Mouse (Mus musculus): Measurements from ENCODE around the gene Kcnc3. TPM values are rescaled to one million over a fixed set of nuclear protein-coding genes. Genes with fewer than 3 reads are reported as not detected.

Gene Kcnc3
- total and polyA plus RNA-seq, 2 experiments = 0.37 to 4.6 TPM

- 78% methylated on average over 10 of the region's 10 CpGs for WGBS
- Histone ChIP-seq H3K4me1 (ENCODE audit: control insufficient read depth, insufficient read depth, low read length) (no peaks in the 10 kb centered on the region), H3K9ac (ENCODE audit: low read depth, low read length) (no peak overlapping the region), H3K27ac (replicated peaks; ENCODE audit: insufficient read depth, low read depth, low read length) (no peak overlapping the region), H3K79me2 (ENCODE audit: control insufficient read depth, insufficient read depth, low read length) (no peaks in the 10 kb centered on the region), H3K4me3 (ENCODE audit: insufficient read depth, low read depth, low read length) (no peak overlapping the region), H3K36me3 (ENCODE audit: control insufficient read depth, insufficient read depth, low read length) (no peaks in the 10 kb centered on the region), H3K27me3 (ENCODE audit: control insufficient read depth, insufficient read depth, low read length) (no peaks in the 10 kb centered on the region; the same call in 1 of the 2 replicates)
- TF ChIP-seq CTCF (IDR thresholded peaks at IDR 0.05; ENCODE audit: low read depth, low read length) (no peak), POLR2A (IDR thresholded peaks at IDR 0.05; ENCODE audit: extremely low read depth, insufficient read depth, low read length) (no peak)
- DNase-seq (ENCODE audit: extremely low read depth, low read depth, low spot score) = no peak
Observed at GRCm38 (mm10) chr7:44600691-44601262, 10.3 kb downstream of the Kcnc3 start.

- no peak overlapping the region for H3K9ac ChIP-seq (ENCODE audit: low read depth, low read length)
- no peaks in the 10 kb centered on the region; the same call in 1 of the 2 replicates for H3K27me3 ChIP-seq (ENCODE audit: control insufficient read depth, insufficient read depth, low read length)
- DNase-seq (ENCODE audit: extremely low read depth, low read depth, low spot score) = no peak
- H3K4me3 ChIP-seq (ENCODE audit: insufficient read depth, low read depth, low read length) = no peak overlapping the region
- no peak for TF ChIP-seq CTCF (IDR thresholded peaks at IDR 0.05; ENCODE audit: low read depth, low read length)
- no peak for TF ChIP-seq POLR2A (IDR thresholded peaks at IDR 0.05; ENCODE audit: extremely low read depth, insufficient read depth, low read length)
- no peaks in the 10 kb centered on the region for H3K4me1 ChIP-seq (ENCODE audit: control insufficient read depth, insufficient read depth, low read length)
- 46% methylated on average over 19 of the region's 19 CpGs for WGBS
- no peaks in the 10 kb centered on the region for H3K36me3 ChIP-seq (ENCODE audit: control insufficient read depth, insufficient read depth, low read length)
- H3K27ac ChIP-seq (replicated peaks; ENCODE audit: insufficient read depth, low read depth, low read length) = no peak overlapping the region
- no peaks in the 10 kb centered on the region for H3K79me2 ChIP-seq (ENCODE audit: control insufficient read depth, insufficient read depth, low read length)
Observed at GRCm38 (mm10) chr7:44601646-44602045, 11.2 kb downstream of the Kcnc3 start.

GRCm38 (mm10) chr7:44602443-44602842, 12.0 kb downstream of the Kcnc3 start:
- TF ChIP-seq POLR2A (IDR thresholded peaks at IDR 0.05; ENCODE audit: extremely low read depth, insufficient read depth, low read length) = no peak
- no peak for TF ChIP-seq CTCF (IDR thresholded peaks at IDR 0.05; ENCODE audit: low read depth, low read length)
- no peak overlapping the region for H3K9ac ChIP-seq (ENCODE audit: low read depth, low read length)
- no peak overlapping the region for H3K27ac ChIP-seq (replicated peaks; ENCODE audit: insufficient read depth, low read depth, low read length)
- no peaks in the 10 kb centered on the region for H3K4me1 ChIP-seq (ENCODE audit: control insufficient read depth, insufficient read depth, low read length)
- no peaks in the 10 kb centered on the region for H3K36me3 ChIP-seq (ENCODE audit: control insufficient read depth, insufficient read depth, low read length)
- no peaks in the 10 kb centered on the region; the same call in 1 of the 2 replicates for H3K27me3 ChIP-seq (ENCODE audit: control insufficient read depth, insufficient read depth, low read length)
- H3K79me2 ChIP-seq (ENCODE audit: control insufficient read depth, insufficient read depth, low read length) = no peaks in the 10 kb centered on the region
- no peak for DNase-seq (ENCODE audit: extremely low read depth, low read depth, low spot score)
- WGBS = 40% methylated on average over 11 of the region's 11 CpGs
- H3K4me3 ChIP-seq (ENCODE audit: insufficient read depth, low read depth, low read length) = no peak overlapping the region

- no peaks in the 10 kb centered on the region for H3K4me1 ChIP-seq (ENCODE audit: control insufficient read depth, insufficient read depth, low read length)
- no peaks in the 10 kb centered on the region for H3K36me3 ChIP-seq (ENCODE audit: control insufficient read depth, insufficient read depth, low read length)
- TF ChIP-seq POLR2A (IDR thresholded peaks at IDR 0.05; ENCODE audit: extremely low read depth, insufficient read depth, low read length) = no peak
- H3K9ac ChIP-seq (ENCODE audit: low read depth, low read length) = no peak overlapping the region
- H3K27ac ChIP-seq (replicated peaks; ENCODE audit: insufficient read depth, low read depth, low read length) = no peak overlapping the region
- WGBS = 7% methylated on average over 20 of the region's 20 CpGs
- H3K4me3 ChIP-seq (ENCODE audit: insufficient read depth, low read depth, low read length) = no peak overlapping the region
- no peaks in the 10 kb centered on the region; the same call in 1 of the 2 replicates for H3K27me3 ChIP-seq (ENCODE audit: control insufficient read depth, insufficient read depth, low read length)
- no peak for DNase-seq (ENCODE audit: extremely low read depth, low read depth, low spot score)
- no peaks in the 10 kb centered on the region for H3K79me2 ChIP-seq (ENCODE audit: control insufficient read depth, insufficient read depth, low read length)
Observed at GRCm38 (mm10) chr7:44603186-44603855, 12.9 kb downstream of the Kcnc3 start.

GRCm38 (mm10) chr7:44604139-44604606, 13.7 kb downstream of the Kcnc3 start:
- Histone ChIP-seq H3K27me3 (ENCODE audit: control insufficient read depth, insufficient read depth, low read length) (no peaks in the 10 kb centered on the region; the same call in 1 of the 2 replicates), H3K36me3 (ENCODE audit: control insufficient read depth, insufficient read depth, low read length) (no peaks in the 10 kb centered on the region), H3K79me2 (ENCODE audit: control insufficient read depth, insufficient read depth, low read length) (no peaks in the 10 kb centered on the region), H3K27ac (replicated peaks; ENCODE audit: insufficient read depth, low read depth, low read length) (no peak overlapping the region), H3K4me1 (ENCODE audit: control insufficient read depth, insufficient read depth, low read length) (no peaks in the 10 kb centered on the region), H3K9ac (ENCODE audit: low read depth, low read length) (no peak overlapping the region), H3K4me3 (ENCODE audit: insufficient read depth, low read depth, low read length) (peak overlapping the region; percentile 47)
- peak; percentile 24; the same call in 1 of the 2 replicates for TF ChIP-seq CTCF (IDR thresholded peaks at IDR 0.05; ENCODE audit: low read depth, low read length)
- no peak for TF ChIP-seq POLR2A (IDR thresholded peaks at IDR 0.05; ENCODE audit: extremely low read depth, insufficient read depth, low read length)
- 3% methylated on average over 25 of the region's 25 CpGs for WGBS
- no peak for DNase-seq (ENCODE audit: extremely low read depth, low read depth, low spot score)

GRCm38 (mm10) chr7:44604619-44605018, 14.2 kb downstream of the Kcnc3 start:
- H3K36me3 ChIP-seq (ENCODE audit: control insufficient read depth, insufficient read depth, low read length) = no peaks in the 10 kb centered on the region
- 23% methylated on average over 8 of the region's 8 CpGs for WGBS
- H3K27me3 ChIP-seq (ENCODE audit: control insufficient read depth, insufficient read depth, low read length) = no peaks in the 10 kb centered on the region; the same call in 1 of the 2 replicates
- no peaks in the 10 kb centered on the region for H3K79me2 ChIP-seq (ENCODE audit: control insufficient read depth, insufficient read depth, low read length)
- DNase-seq (ENCODE audit: extremely low read depth, low read depth, low spot score) = no peak
- H3K4me3 ChIP-seq (ENCODE audit: insufficient read depth, low read depth, low read length) = peak overlapping the region; percentile 47; the same call in 1 of the 2 replicates
- no peak overlapping the region for H3K27ac ChIP-seq (replicated peaks; ENCODE audit: insufficient read depth, low read depth, low read length)
- H3K9ac ChIP-seq (ENCODE audit: low read depth, low read length) = no peak overlapping the region
- H3K4me1 ChIP-seq (ENCODE audit: control insufficient read depth, insufficient read depth, low read length) = no peaks in the 10 kb centered on the region
- no peak for TF ChIP-seq CTCF (IDR thresholded peaks at IDR 0.05; ENCODE audit: low read depth, low read length)
- TF ChIP-seq POLR2A (IDR thresholded peaks at IDR 0.05; ENCODE audit: extremely low read depth, insufficient read depth, low read length) = no peak
